Mouse (Mus musculus): Measurements from ENCODE around the gene Ccnd1.

GRCm38 (mm10) chr7:144942744-144943135 is 3.0 kb upstream of the Ccnd1 start:
- TF ChIP-seq CTCF (IDR thresholded peaks at IDR 0.05; ENCODE audit: extremely low read depth, insufficient read depth, low read length) (no peak), POLR2A (IDR thresholded peaks at IDR 0.05; ENCODE audit: extremely low read depth, insufficient read depth, low read length) (no peak)

Data from cortical plate, adult 2 months (tissue).